Mouse (Mus musculus) kidney, postnatal 0 days (tissue): Measurements from ENCODE around the gene Cklf. TPM values are rescaled to one million over a fixed set of nuclear protein-coding genes. Genes with fewer than 3 reads are reported as not detected.
A peak's percentile ranks its signal among the peaks of the same experiment; 100 is the strongest.

ENCODE experiments used
- ATAC-seq: fragments of 200-750 bp; cut with Nextera tagmentation; replicated peaks from 2 replicates; pipeline ENCODE4 v1.8.0; 2017; ENCODE audit warnings: low read depth, moderate number of reproducible peaks, moderate TSS enrichment, moderate library complexity; ENCODE audit not compliant: low FRiP score
- DNase-seq: peaks from one replicate; pipeline ENCODE4 v3.0.0-alpha.2; 2016; ENCODE audit warnings: low spot score
- H3K27ac ChIP-seq: fragments of 300-500 bp; sonication (generic); 2 replicates; pipeline ENCODE4 v1.5.1; 2014; ENCODE audit warnings: mild to moderate bottlenecking
- H3K27me3 ChIP-seq: fragments of 300-500 bp; sonication (generic); 2 replicates; pipeline ENCODE4 v1.6.1; 2014; ENCODE audit warnings: low read length, mixed read lengths; ENCODE audit not compliant: insufficient read depth
- H3K36me3 ChIP-seq: fragments of 300-500 bp; sonication (generic); 2 replicates; pipeline ENCODE4 v1.6.1; 2014; ENCODE audit warnings: low read length, mixed read lengths; ENCODE audit not compliant: insufficient read depth
- H3K4me1 ChIP-seq: fragments of 300-500 bp; sonication (generic); replicated peaks from 2 replicates; pipeline ENCODE4 v1.6.1; 2014; ENCODE audit warnings: antibody characterized with exemption, low read length, mixed read lengths; ENCODE audit not compliant: insufficient read depth
- H3K4me2 ChIP-seq: fragments of 300-500 bp; sonication (generic); 2 replicates; pipeline ENCODE4 v1.6.1; 2014; ENCODE audit warnings: mild to moderate bottlenecking, low read length, moderate library complexity, mixed read lengths
- H3K4me3 ChIP-seq: fragments of 300-500 bp; sonication (generic); replicated peaks from 2 replicates; pipeline ENCODE4 v1.5.1; 2014; ENCODE audit warnings: low read depth, low read length
- H3K9ac ChIP-seq: fragments of 300-500 bp; sonication (generic); 2 replicates; pipeline ENCODE4 v1.6.1; 2014; ENCODE audit warnings: low read depth, low read length
- H3K9me3 ChIP-seq: fragments of 300-500 bp; sonication (generic); replicated peaks from 2 replicates; pipeline ENCODE4 v1.6.1; 2016; ENCODE audit warnings: low read length, inconsistent platforms, mixed read lengths
- CTCF ChIP-seq: IDR thresholded peaks from 2 replicates; pipeline ENCODE4 v1.5.1; 2016; ENCODE audit warnings: antibody characterized with exemption, low read depth, mild to moderate bottlenecking, moderate library complexity
- WGBS: fragments of 180-500 bp; shearing (Covaris S2); extraction: QIAGEN DNeasy Blood & Tissue Kit; methylation state at CpG from one replicate; pipeline ENCODE4 v1.1.7; 2014; 5-methylcytosine and 5-hydroxymethylcytosine counted together
- polyA plus RNA-seq: library from polyadenylated mRNA; unstranded; fragments of >200 nt; fragmentation: Nextera tagmentation; extraction: Ambion mirVana; gene quantifications from 2 replicates; pipeline ENCODE4 v1.2.1, GENCODE M21; 2015

Cklf gene
- polyA plus RNA-seq, 1 experiment from 2014 or later = 33.4 TPM

DNA sequence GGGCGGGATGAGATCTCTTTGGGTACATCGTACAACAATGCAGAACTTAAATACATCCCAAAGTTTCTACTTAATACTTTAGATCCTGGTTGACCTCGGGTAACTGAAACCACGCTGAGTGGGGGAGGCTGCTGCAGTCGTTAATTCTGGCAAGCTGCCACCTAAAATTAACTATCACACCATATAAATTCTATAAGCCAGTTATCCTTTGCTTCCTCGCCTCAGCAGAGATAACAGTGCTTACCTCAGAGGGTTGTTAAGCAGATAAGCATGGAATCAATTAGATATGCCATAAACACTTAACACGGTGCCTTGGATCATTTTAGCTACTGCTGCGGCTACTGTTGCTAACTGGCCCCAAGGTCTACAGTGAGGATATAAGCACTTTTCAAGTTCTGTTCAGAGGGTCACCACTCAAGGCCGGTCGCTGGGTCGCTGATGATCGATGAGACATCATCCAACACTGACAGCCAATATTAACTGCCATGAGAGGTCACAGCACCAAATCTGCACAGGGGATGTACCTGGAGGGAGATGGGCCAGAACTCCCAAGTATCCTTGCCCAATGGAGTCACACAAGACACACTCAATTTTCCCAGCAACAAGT is 8.5 kb upstream of the Cklf start:
- no peaks in the 10 kb centered on the region for H3K27me3 ChIP-seq
- no peaks in the 10 kb centered on the region for H3K9me3 ChIP-seq
- H3K36me3 ChIP-seq = peaks cover 35% of the 10 kb centered on the region; the same call in 1 of the 2 replicates
- no peak overlapping the region for H3K9ac ChIP-seq
- 63% methylated on average over 12 of the region's 12 CpGs for WGBS
- H3K4me3 ChIP-seq = no peak overlapping the region
- ATAC-seq (no peak), DNase-seq (no peak)
- no peak overlapping the region for H3K27ac ChIP-seq
- no peak overlapping the region for H3K4me2 ChIP-seq
- TF ChIP-seq CTCF = no peak
- peaks cover 6% of the 10 kb centered on the region; the same call in 1 of the 2 replicates for H3K4me1 ChIP-seq

DNA sequence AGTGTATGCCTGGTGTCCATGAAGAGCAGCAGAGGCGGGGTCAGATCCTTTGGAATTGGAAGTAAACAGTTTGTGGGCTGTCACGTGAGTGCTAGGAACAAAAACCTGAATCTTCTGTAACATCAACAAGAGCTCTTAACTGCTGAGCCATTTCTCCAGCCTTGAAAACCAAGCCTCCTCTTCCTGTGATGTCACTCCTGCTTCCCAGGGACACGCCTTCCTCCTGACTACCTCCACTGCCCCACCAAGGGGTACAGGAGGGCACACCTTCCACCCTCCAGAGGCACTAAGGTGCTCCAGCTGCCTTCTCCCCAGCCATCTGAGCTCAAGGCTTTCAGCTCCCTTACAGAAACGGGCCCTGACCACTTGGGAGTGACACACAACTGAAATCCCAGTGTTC is 4.0 kb upstream of the Cklf start:
- Histone ChIP-seq H3K4me2 (no peak overlapping the region), H3K36me3 (0 out of 2 replicates have a peak, but pooled peaks cover 4% of the 10 kb centered on the region), H3K9me3 (no peaks in the 10 kb centered on the region), H3K4me3 (no peak overlapping the region), H3K9ac (no peak overlapping the region), H3K27ac (no peak overlapping the region), H3K27me3 (no peaks in the 10 kb centered on the region), H3K4me1 (peaks cover 12% of the 10 kb centered on the region; the same call in 1 of the 2 replicates)
- ATAC-seq (no peak), DNase-seq (no peak)
- no peak for TF ChIP-seq CTCF
- WGBS = 81% methylated on average over 4 of the region's 4 CpGs

GRCm38 (mm10) chr8:104247054-104247907 is 3.4 kb upstream of the Cklf start:
- Histone ChIP-seq H3K4me1 (peaks cover 15% of the 10 kb centered on the region; the same call in 1 of the 2 replicates), H3K27ac (no peak overlapping the region), H3K9ac (peak overlapping the region; percentile 83), H3K27me3 (no peaks in the 10 kb centered on the region), H3K9me3 (no peaks in the 10 kb centered on the region), H3K36me3 (0 out of 2 replicates have a peak, but pooled peaks cover 4% of the 10 kb centered on the region), H3K4me2 (peak overlapping the region; percentile 73), H3K4me3 (peak overlapping the region; percentile 76)
- peak; percentile 10 for DNase-seq
- no peak for TF ChIP-seq CTCF
- no peak for ATAC-seq
- 51% methylated on average over 22 of the region's 22 CpGs for WGBS

DNA sequence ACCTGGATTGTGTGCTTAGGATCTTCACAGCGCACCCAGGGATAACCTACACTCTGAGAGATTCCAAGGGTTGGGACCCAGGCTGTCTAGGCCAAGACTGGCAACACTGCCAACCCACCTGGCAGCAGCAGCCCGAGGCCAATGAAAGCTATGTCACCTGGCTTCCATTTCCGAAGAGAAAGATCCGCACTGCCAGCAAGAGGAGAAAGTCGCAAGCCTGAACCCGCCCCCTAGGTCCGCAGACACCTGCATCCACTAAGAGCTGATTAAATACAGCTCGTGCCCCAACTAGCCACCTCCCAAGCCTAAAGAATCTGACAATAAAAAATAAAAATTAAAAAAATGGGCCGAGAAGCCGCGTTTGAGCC is 2.8 kb upstream of the Cklf start:
- DNase-seq (no peak), ATAC-seq (peak; percentile 9; the same call in 1 of the 2 replicates)
- Histone ChIP-seq H3K4me3 (peak overlapping the region; percentile 76), H3K9me3 (no peaks in the 10 kb centered on the region), H3K36me3 (no peaks in the 10 kb centered on the region), H3K9ac (peak overlapping the region; percentile 83), H3K27ac (peak overlapping the region; percentile 72; the same call in 1 of the 2 replicates), H3K4me2 (peak overlapping the region; percentile 73), H3K27me3 (no peaks in the 10 kb centered on the region), H3K4me1 (peaks cover 15% of the 10 kb centered on the region; the same call in 1 of the 2 replicates)
- 4% methylated on average over 11 of the region's 11 CpGs for WGBS
- TF ChIP-seq CTCF = no peak

- peak; percentile 86 for ATAC-seq
- Histone ChIP-seq H3K9ac (peak within 1 kb of the TSS; percentile 83), H3K4me3 (peak within 1 kb of the TSS; percentile 76), H3K9me3 (no peaks in the 10 kb centered on the region), H3K27ac (peak within 1 kb of the TSS; percentile 72), H3K4me2 (peak within 1 kb of the TSS; percentile 73), H3K36me3 (no peaks in the 10 kb centered on the region), H3K4me1 (peaks cover 15% of the 10 kb centered on the region; the same call in 1 of the 2 replicates), H3K27me3 (no peaks in the 10 kb centered on the region)
- DNase-seq = peak; percentile 91
- under 1% methylated on average over 28 of the region's 28 CpGs for WGBS
- TF ChIP-seq CTCF = no peak
These were observed 2.4 kb upstream of the Cklf start, which contains the start of gene Tk2 for GRCm38 (mm10) chr8:104248276-104248675. Gene Tk2, minus strand, starts transcription at chr8:104248558.

DNA sequence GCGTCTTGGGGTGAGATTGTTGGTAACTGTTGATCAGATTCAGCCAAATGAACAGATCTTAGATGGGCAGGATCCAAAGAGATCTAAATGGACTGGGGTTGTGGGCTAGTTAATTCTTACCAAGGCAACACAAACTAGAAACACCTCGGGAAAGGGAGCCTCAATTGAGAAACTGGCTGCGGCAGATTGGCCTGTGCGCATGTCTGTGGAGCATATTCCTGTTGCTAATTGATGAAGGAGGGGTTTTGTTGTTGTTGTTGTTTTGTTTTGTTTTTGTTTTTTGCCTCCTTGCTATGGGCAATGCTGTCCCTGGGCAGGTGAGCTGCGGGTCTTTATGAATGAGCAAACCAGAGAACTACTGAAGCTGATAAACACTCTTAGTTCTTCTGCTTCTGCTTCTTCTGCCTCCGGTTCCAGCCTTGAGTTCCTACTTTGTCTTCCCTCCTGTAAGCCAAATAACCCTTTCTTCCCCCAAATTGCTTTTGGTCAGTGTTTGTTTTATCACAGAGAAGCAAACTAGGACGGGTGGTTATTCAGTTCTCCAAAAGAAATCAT is 1.1 kb upstream of the Cklf start:
- no peak overlapping the region for H3K4me2 ChIP-seq
- H3K4me3 ChIP-seq = no peak overlapping the region
- no peak for DNase-seq
- no peaks in the 10 kb centered on the region for H3K27me3 ChIP-seq
- no peaks in the 10 kb centered on the region for H3K9me3 ChIP-seq
- H3K9ac ChIP-seq = no peak overlapping the region
- no peak overlapping the region for H3K27ac ChIP-seq
- H3K36me3 ChIP-seq = no peaks in the 10 kb centered on the region
- 88% methylated on average over 7 of the region's 7 CpGs for WGBS
- peaks cover 15% of the 10 kb centered on the region; the same call in 1 of the 2 replicates for H3K4me1 ChIP-seq
- no peak for TF ChIP-seq CTCF
- ATAC-seq = no peak
